Comparison of ENCODE assay signal across 10 mouse cellular contexts in genomic region chr14:19713067-19713466, GRCm38 (mm10). TPM values are rescaled to one million over a fixed set of nuclear protein-coding genes. Genes with fewer than 3 reads are reported as not detected.
DNase-seq lines count a peak whose midpoint lies in the region; ATAC-seq and TF ChIP-seq lines count a peak whose summit lies in the region.
"Had no signal": no experiment of that assay in that cellular context is flagged by ENCODE, and none has a peak within 500 bp of the region (broad histone marks: within the 10 kb centered on the region; RNA-seq: fewer than 3 reads in every experiment).

No protein-coding gene starts in this region.

- DNase-seq in heart, adult 11 months: peak; percentile 95
- DNase-seq in heart, postnatal 10 days: no peak
- no peak for DNase-seq in lung, adult 18-20 months
- no peak for DNase-seq in left cerebral cortex, postnatal 36 days (ENCODE audit: low spot score in 2 of 2)
- no peak for DNase-seq in midbrain, postnatal 0 days (ENCODE audit: low spot score)

- 41% methylated on average over 3 of the region's 3 CpGs for WGBS in lung, embryonic 16.5 days
- 71% methylated on average over 3 of the region's 3 CpGs for WGBS in midbrain, postnatal 0 days

- TF ChIP-seq POLR2A in bone marrow macrophage, adult 2 months (IDR thresholded peaks at IDR 0.05; ENCODE audit: borderline replicate concordance, low read depth, low read length): no peak

- peak overlapping the region; percentile 55; the same call in 1 of the 2 replicates for H3K27ac ChIP-seq in lung, embryonic 16.5 days (ENCODE audit: low read length)
- peak overlapping the region; percentile 42 for H3K27ac ChIP-seq in bone marrow macrophage, adult 2 months (ENCODE audit: insufficient read depth, low read depth, low read length)
- no peak overlapping the region for H3K27ac ChIP-seq in midbrain, postnatal 0 days (ENCODE audit: low read depth, low read length)
- H3K27ac ChIP-seq: embryonic facial prominence, embryonic 15.5 days had no signal

- H3K36me3 ChIP-seq in lung, embryonic 16.5 days (ENCODE audit: control insufficient read depth, insufficient read depth, low read length): no peaks in the 10 kb centered on the region
- H3K36me3 ChIP-seq in midbrain, postnatal 0 days (ENCODE audit: insufficient read depth, low read length): no peaks in the 10 kb centered on the region
- H3K36me3 ChIP-seq: embryonic facial prominence, embryonic 15.5 days had no signal

- H3K4me1 ChIP-seq in lung, embryonic 16.5 days (replicated peaks; ENCODE audit: control insufficient read depth, insufficient read depth, low read length): peaks cover 4% of the 10 kb centered on the region
- peaks cover 20% of the 10 kb centered on the region for H3K4me1 ChIP-seq in bone marrow macrophage, adult 2 months (ENCODE audit: control insufficient read depth, insufficient read depth, low read length)
- H3K4me1 ChIP-seq in midbrain, postnatal 0 days (ENCODE audit: insufficient read depth, low read length): no peaks in the 10 kb centered on the region

- TF ChIP-seq CTCF in bone marrow macrophage, adult 2 months (IDR thresholded peaks at IDR 0.05; ENCODE audit: low read depth, low read length): no peak
- TF ChIP-seq CTCF in midbrain, postnatal 0 days (IDR thresholded peaks at IDR 0.05): no peak

- H3K27me3 ChIP-seq in lung, embryonic 16.5 days (ENCODE audit: control insufficient read depth, insufficient read depth, low read depth, low read length): no peaks in the 10 kb centered on the region
- H3K27me3 ChIP-seq in midbrain, postnatal 0 days (ENCODE audit: insufficient read depth, low read length): no peaks in the 10 kb centered on the region
- H3K27me3 ChIP-seq: CH12.LX; embryonic facial prominence, embryonic 15.5 days had no signal

- no peaks in the 10 kb centered on the region for H3K9me3 ChIP-seq in lung, embryonic 16.5 days (ENCODE audit: control insufficient read depth, low read length)
- H3K9me3 ChIP-seq in midbrain, postnatal 0 days (ENCODE audit: low read length): no peaks in the 10 kb centered on the region
- H3K9me3 ChIP-seq: embryonic facial prominence, embryonic 15.5 days had no signal

- intact Hi-C loops in heart, postnatal 10 days (cut with DNase I): no loop called here
- intact Hi-C loops in left cerebral cortex, postnatal 36 days (cut with DNase I): no loop called here

- no peak overlapping the region for H3K9ac ChIP-seq in lung, embryonic 16.5 days (ENCODE audit: low read length)
- no peak overlapping the region for H3K9ac ChIP-seq in midbrain, postnatal 0 days (replicated peaks; ENCODE audit: low read length, poor library complexity, severe bottlenecking)
- H3K9ac ChIP-seq: embryonic facial prominence, embryonic 15.5 days had no signal

- peak; percentile 61 for ATAC-seq in lung, embryonic 16.5 days (ENCODE audit: low read depth)
- ATAC-seq in megakaryocyte progenitor cell, adult 5-6 weeks (replicated peaks; ENCODE audit: poor library complexity): peak; percentile 91
- ATAC-seq in midbrain, postnatal 0 days (ENCODE audit: low FRiP score): no peak

- no peak overlapping the region for H3K4me2 ChIP-seq in lung, embryonic 16.5 days (ENCODE audit: low read depth, low read length)
- no peak overlapping the region for H3K4me2 ChIP-seq in midbrain, postnatal 0 days (ENCODE audit: low read depth, low read length, poor library complexity, severe bottlenecking)
- H3K4me2 ChIP-seq: embryonic facial prominence, embryonic 15.5 days had no signal

- no peak overlapping the region for H3K4me3 ChIP-seq in lung, embryonic 16.5 days (ENCODE audit: low read length)
- no peak overlapping the region for H3K4me3 ChIP-seq in bone marrow macrophage, adult 2 months (ENCODE audit: insufficient read depth, low read length)
- H3K4me3 ChIP-seq in midbrain, postnatal 0 days (ENCODE audit: low read depth, low read length): no peak overlapping the region
- H3K4me3 ChIP-seq: embryonic facial prominence, embryonic 15.5 days had no signal

RNA-seq across cellular contexts. Expression of gene Nid2, which starts 38.0 kb away (rescaled TPM):
- 100 to 1,000 TPM; 109 to 116 TPM for total RNA-seq in heart, postnatal 10 days (2021)
- polyA plus RNA-seq in lung, embryonic 16.5 days (2015; fragmentation: Nextera tagmentation; extraction: Ambion mirVana): 107 and 114 TPM in 2 replicates
- polyA plus RNA-seq in bone marrow macrophage, adult 2 months (2012; ENCODE audit: insufficient read depth, insufficient read length, missing spikeins): 1.0 and 1.5 TPM in 2 replicates
- total RNA-seq in megakaryocyte progenitor cell, adult 5-6 weeks (2015): 0.78 and 0.84 TPM in 2 replicates
- 0.30 and 1.7 TPM in 2 replicates for total RNA-seq in megakaryocyte progenitor cell, adult 5-6 weeks (2017)
- 1 to 10 TPM; 1.9 to 2.5 TPM for total RNA-seq in left cerebral cortex, postnatal 36 days (2021)
- total RNA-seq in midbrain, postnatal 0 days (2014; rRNA removed): 35.2 and 39.0 TPM in 2 replicates
- polyA plus RNA-seq in midbrain, postnatal 0 days (2015; fragmentation: Nextera tagmentation; extraction: Ambion mirVana): 18.6 and 21.3 TPM in 2 replicates

Comparison
In these comparisons a context has a peak if more than half of its experiments do, and no peak if none do; other contexts are left out.
1. RNA of gene Nid2, which starts 38.0 kb away (total RNA-seq): 109 to 116 TPM in heart, postnatal 10 days and 35.2 to 39.0 TPM in midbrain, postnatal 0 days; 1.9 to 2.5 TPM in left cerebral cortex, postnatal 36 days and 0.30 to 1.7 TPM in megakaryocyte progenitor cell, adult 5-6 weeks; every median in the first group is over 10 times any median in the second.